Mouse (Mus musculus): Measurements from ENCODE around the gene Sec61b. TPM values are rescaled to one million over a fixed set of nuclear protein-coding genes. Genes with fewer than 3 reads are reported as not detected.

Gene Sec61b
- 262 and 268 TPM in 2 replicates for polyA plus RNA-seq (2016; fragmentation: Nextera tagmentation; extraction: Ambion mirVana)

GRCm38 (mm10) chr4:47473968-47474729 lies at the start of gene Sec61b, which contains the start of gene Alg2:
TSS of gene Sec61b (plus strand) at chr4:47474658.
TSS of gene Alg2 (minus strand) at chr4:47474333.
- H3K27ac ChIP-seq: peak within 1 kb of the TSS; percentile 92
- WGBS (ENCODE audit: insufficient replicate concordance): under 1% methylated on average over 42 of the region's 58 CpGs
- H3K36me3 ChIP-seq: peaks cover 66% of the 10 kb centered on the region
- peak; percentile 97 for ATAC-seq
- H3K4me2 ChIP-seq: peak within 1 kb of the TSS; percentile 89
- H3K27me3 ChIP-seq (replicated peaks): no peaks in the 10 kb centered on the region
- H3K4me1 ChIP-seq: peaks cover 26% of the 10 kb centered on the region
- peak within 1 kb of the TSS; percentile 89 for H3K4me3 ChIP-seq
- no peaks in the 10 kb centered on the region for H3K9me3 ChIP-seq (replicated peaks)
- H3K9ac ChIP-seq: peak within 1 kb of the TSS; percentile 86

- Histone ChIP-seq H3K27ac (no peak overlapping the region), H3K4me1 (peaks cover 17% of the 10 kb centered on the region), H3K9ac (no peak overlapping the region), H3K27me3 (replicated peaks) (no peaks in the 10 kb centered on the region), H3K36me3 (no peaks in the 10 kb centered on the region), H3K4me2 (no peak overlapping the region), H3K4me3 (no peak overlapping the region), H3K9me3 (replicated peaks) (no peaks in the 10 kb centered on the region)
- WGBS (ENCODE audit: insufficient replicate concordance): 75% methylated on average over 12 of the region's 16 CpGs
- ATAC-seq: no peak
Measured at GRCm38 (mm10) chr4:47425247-47425830, 49.1 kb upstream of the Sec61b start.

- H3K4me1 ChIP-seq: peaks cover 3% of the 10 kb centered on the region
- H3K9me3 ChIP-seq (replicated peaks): no peaks in the 10 kb centered on the region
- WGBS (ENCODE audit: insufficient replicate concordance): 61% methylated on average over 3 of the region's 3 CpGs
- no peak overlapping the region for H3K4me3 ChIP-seq
- no peaks in the 10 kb centered on the region for H3K27me3 ChIP-seq (replicated peaks)
- no peaks in the 10 kb centered on the region for H3K36me3 ChIP-seq
- no peak overlapping the region for H3K27ac ChIP-seq
- ATAC-seq: no peak
- H3K9ac ChIP-seq: no peak overlapping the region
- H3K4me2 ChIP-seq: no peak overlapping the region
Measured at GRCm38 (mm10) chr4:47427606-47428005, 46.9 kb upstream of the Sec61b start.

GRCm38 (mm10) chr4:47430557-47430956 lies 43.9 kb upstream of the Sec61b start:
- no peak overlapping the region for H3K9ac ChIP-seq
- WGBS (ENCODE audit: insufficient replicate concordance): 39% methylated on average over 6 of the region's 6 CpGs
- H3K9me3 ChIP-seq (replicated peaks): no peaks in the 10 kb centered on the region
- H3K4me3 ChIP-seq: no peak overlapping the region
- no peak overlapping the region for H3K4me2 ChIP-seq
- H3K36me3 ChIP-seq: no peaks in the 10 kb centered on the region
- no peaks in the 10 kb centered on the region for H3K27me3 ChIP-seq (replicated peaks)
- no peak overlapping the region for H3K27ac ChIP-seq
- no peak for ATAC-seq
- H3K4me1 ChIP-seq: no peaks in the 10 kb centered on the region

- no peak overlapping the region for H3K27ac ChIP-seq
- no peak for ATAC-seq
- H3K4me1 ChIP-seq: no peaks in the 10 kb centered on the region
- no peaks in the 10 kb centered on the region for H3K9me3 ChIP-seq (replicated peaks)
- no peak overlapping the region for H3K9ac ChIP-seq
- H3K36me3 ChIP-seq: no peaks in the 10 kb centered on the region
- H3K27me3 ChIP-seq (replicated peaks): no peaks in the 10 kb centered on the region
- 64% methylated on average over 5 of the region's 5 CpGs for WGBS (ENCODE audit: insufficient replicate concordance)
- no peak overlapping the region for H3K4me3 ChIP-seq
- no peak overlapping the region for H3K4me2 ChIP-seq
Measured at GRCm38 (mm10) chr4:47431081-47431480, 43.4 kb upstream of the Sec61b start.

- no peaks in the 10 kb centered on the region for H3K36me3 ChIP-seq
- no peak overlapping the region for H3K27ac ChIP-seq
- H3K9me3 ChIP-seq (replicated peaks): no peaks in the 10 kb centered on the region
- H3K9ac ChIP-seq: no peak overlapping the region
- ATAC-seq: no peak
- peaks cover 7% of the 10 kb centered on the region for H3K4me1 ChIP-seq
- H3K4me2 ChIP-seq: no peak overlapping the region
- H3K27me3 ChIP-seq (replicated peaks): peaks cover 12% of the 10 kb centered on the region; the same call in 1 of the 2 replicates
- WGBS (ENCODE audit: insufficient replicate concordance): 76% methylated on average over 7 of the region's 7 CpGs
- no peak overlapping the region for H3K4me3 ChIP-seq
Measured at GRCm38 (mm10) chr4:47432766-47433165, 41.7 kb upstream of the Sec61b start.

GRCm38 (mm10) chr4:47435131-47435530 lies 39.3 kb upstream of the Sec61b start:
- no peak overlapping the region for H3K9ac ChIP-seq
- WGBS (ENCODE audit: insufficient replicate concordance): 64% methylated on average over 12 of the region's 12 CpGs
- H3K9me3 ChIP-seq (replicated peaks): no peaks in the 10 kb centered on the region
- peaks cover 9% of the 10 kb centered on the region for H3K4me1 ChIP-seq
- no peak overlapping the region for H3K4me2 ChIP-seq
- no peak overlapping the region for H3K27ac ChIP-seq
- peaks cover 16% of the 10 kb centered on the region; the same call in 1 of the 2 replicates for H3K27me3 ChIP-seq (replicated peaks)
- H3K36me3 ChIP-seq: no peaks in the 10 kb centered on the region
- no peak for ATAC-seq
- no peak overlapping the region for H3K4me3 ChIP-seq

- Histone ChIP-seq H3K9ac (no peak overlapping the region), H3K9me3 (replicated peaks) (no peaks in the 10 kb centered on the region), H3K4me2 (no peak overlapping the region), H3K27ac (no peak overlapping the region), H3K27me3 (replicated peaks) (peaks cover 16% of the 10 kb centered on the region; the same call in 1 of the 2 replicates), H3K4me1 (peaks cover 9% of the 10 kb centered on the region), H3K36me3 (no peaks in the 10 kb centered on the region), H3K4me3 (no peak overlapping the region)
- no peak for ATAC-seq
- 66% methylated on average over 28 of the region's 28 CpGs for WGBS (ENCODE audit: insufficient replicate concordance)
Measured at GRCm38 (mm10) chr4:47435566-47436360, 38.7 kb upstream of the Sec61b start.

- Histone ChIP-seq H3K9ac (peak overlapping the region; percentile 50), H3K36me3 (no peaks in the 10 kb centered on the region), H3K27ac (no peak overlapping the region), H3K4me2 (peak overlapping the region; percentile 82), H3K27me3 (replicated peaks) (peaks cover 16% of the 10 kb centered on the region; the same call in 1 of the 2 replicates), H3K9me3 (replicated peaks) (no peaks in the 10 kb centered on the region), H3K4me1 (peaks cover 9% of the 10 kb centered on the region), H3K4me3 (peak overlapping the region; percentile 48)
- peak; percentile 30; the same call in 1 of the 2 replicates for ATAC-seq
- WGBS (ENCODE audit: insufficient replicate concordance): 3% methylated on average over 33 of the region's 33 CpGs
Measured at GRCm38 (mm10) chr4:47437365-47438340, 36.8 kb upstream of the Sec61b start.

GRCm38 (mm10) chr4:47438956-47439355 lies 35.5 kb upstream of the Sec61b start:
- H3K27me3 ChIP-seq (replicated peaks): peaks cover 19% of the 10 kb centered on the region; the same call in 1 of the 2 replicates
- no peaks in the 10 kb centered on the region for H3K36me3 ChIP-seq
- H3K4me1 ChIP-seq: peaks cover 9% of the 10 kb centered on the region
- no peak overlapping the region for H3K4me3 ChIP-seq
- no peak overlapping the region for H3K27ac ChIP-seq
- ATAC-seq: no peak
- H3K4me2 ChIP-seq: no peak overlapping the region
- WGBS (ENCODE audit: insufficient replicate concordance): 63% methylated on average over 6 of the region's 6 CpGs
- H3K9ac ChIP-seq: no peak overlapping the region
- no peaks in the 10 kb centered on the region for H3K9me3 ChIP-seq (replicated peaks)

- Histone ChIP-seq H3K9ac (no peak overlapping the region), H3K4me2 (no peak overlapping the region), H3K4me1 (peaks cover 9% of the 10 kb centered on the region), H3K9me3 (replicated peaks) (no peaks in the 10 kb centered on the region), H3K27me3 (replicated peaks) (peaks cover 19% of the 10 kb centered on the region; the same call in 1 of the 2 replicates), H3K36me3 (no peaks in the 10 kb centered on the region), H3K27ac (no peak overlapping the region), H3K4me3 (no peak overlapping the region)
- ATAC-seq: no peak
- WGBS (ENCODE audit: insufficient replicate concordance): 79% methylated on average over 11 of the region's 11 CpGs
Measured at GRCm38 (mm10) chr4:47440951-47441350, 33.5 kb upstream of the Sec61b start.

All from liver, embryonic 12.5 days (tissue).